Mouse (Mus musculus) small intestine, adult 2 months (tissue): ENCODE measurements around the gene Lrp3.

Source experiments
- CTCF ChIP-seq: fragments of 200-500 bp; IDR thresholded peaks from 2 replicates; pipeline ENCODE4 v1.5.1; 2012; ENCODE audit warnings: low read depth, mild to moderate bottlenecking, control low read depth, inconsistent platforms, low read length, moderate library complexity, mixed read lengths; ENCODE audit not compliant: insufficient replicate concordance, insufficient read length; ENCODE audit errors: extremely low read depth
- POLR2A ChIP-seq: fragments of 200-500 bp; IDR thresholded peaks from 2 replicates; pipeline ENCODE4 v1.6.1; 2012; ENCODE audit warnings: low read depth, mild to moderate bottlenecking, control low read depth, inconsistent platforms, low read length, moderate library complexity

DNA sequence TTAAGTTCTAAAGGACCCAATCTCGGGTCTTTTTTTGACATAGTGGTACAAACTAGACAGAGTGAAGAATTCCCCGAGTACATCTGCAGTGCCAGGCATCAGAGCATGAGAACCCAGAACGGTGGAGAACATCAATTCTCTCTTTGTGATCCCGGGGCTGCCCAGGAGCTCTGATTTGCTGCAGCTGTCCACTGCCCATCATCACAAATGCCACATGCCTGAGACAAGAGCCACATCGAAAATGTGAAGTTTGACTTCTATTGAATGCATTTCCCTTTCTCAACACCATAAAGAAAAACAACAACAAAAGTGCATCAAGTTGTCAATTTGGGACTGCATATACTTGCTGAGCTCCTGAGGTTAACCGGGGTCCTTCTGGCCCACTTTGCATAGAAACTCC lies 52.9 kb downstream of the Lrp3 start:
- TF ChIP-seq POLR2A: no peak
- no peak for TF ChIP-seq CTCF
